Mouse (Mus musculus): ENCODE data around the gene Adra2a.

The Adra2a gene

GRCm38 (mm10) chr19:54043851-54044250 is at the start of gene Adra2a:
TSS of gene Adra2a (plus strand) at chr19:54044151.
- DNase-seq (ENCODE audit: inconsistent ontology term) = no peak

DNA sequence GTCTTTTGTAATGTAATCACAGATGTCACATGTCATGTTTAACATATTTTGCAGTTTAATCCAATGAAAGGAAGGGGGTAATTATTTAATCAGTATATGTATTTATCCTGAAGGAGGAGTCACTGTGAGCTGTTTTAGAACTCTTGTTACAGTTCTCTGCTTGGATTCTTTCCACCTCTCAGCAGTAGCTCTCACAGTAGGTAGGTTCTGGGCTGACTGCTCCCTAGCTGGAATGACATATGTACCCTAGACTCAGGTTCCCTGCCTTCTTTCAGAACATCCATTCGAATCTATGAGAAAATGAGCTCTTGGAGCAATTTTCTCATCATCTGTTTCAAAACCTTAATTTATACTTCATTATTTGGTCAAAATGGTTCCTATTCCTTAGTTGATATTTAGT is 49.7 kb upstream of the Adra2a start:
- DNase-seq (ENCODE audit: inconsistent ontology term) = no peak

GRCm38 (mm10) chr19:54010973-54011372 is 33.0 kb upstream of the Adra2a start:
- no peak for DNase-seq (ENCODE audit: inconsistent ontology term)

DNA sequence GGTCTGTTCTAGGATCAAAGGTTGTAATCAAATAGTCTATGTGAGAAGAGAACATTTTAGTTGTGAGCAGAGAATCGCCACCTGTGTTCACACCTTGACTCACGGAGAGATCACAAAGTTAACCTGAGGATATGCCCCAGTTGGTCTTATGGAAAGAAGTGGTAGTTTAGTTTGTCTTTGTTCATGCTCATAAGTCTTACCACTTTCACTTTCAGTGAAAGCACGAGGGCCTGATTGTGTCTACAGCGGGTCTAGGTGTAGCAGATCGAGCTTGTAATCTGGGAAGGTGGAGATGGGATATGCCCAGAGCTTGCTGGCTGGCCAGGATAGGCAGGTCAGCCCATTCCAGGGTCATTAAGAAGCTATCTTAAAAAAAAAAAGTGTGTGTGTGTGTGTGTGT is 29.0 kb upstream of the Adra2a start:
- DNase-seq (ENCODE audit: inconsistent ontology term) = no peak

- no peak for DNase-seq (ENCODE audit: inconsistent ontology term)
These were observed 28.4 kb upstream of the Adra2a start for GRCm38 (mm10) chr19:54015503-54015902.

DNA sequence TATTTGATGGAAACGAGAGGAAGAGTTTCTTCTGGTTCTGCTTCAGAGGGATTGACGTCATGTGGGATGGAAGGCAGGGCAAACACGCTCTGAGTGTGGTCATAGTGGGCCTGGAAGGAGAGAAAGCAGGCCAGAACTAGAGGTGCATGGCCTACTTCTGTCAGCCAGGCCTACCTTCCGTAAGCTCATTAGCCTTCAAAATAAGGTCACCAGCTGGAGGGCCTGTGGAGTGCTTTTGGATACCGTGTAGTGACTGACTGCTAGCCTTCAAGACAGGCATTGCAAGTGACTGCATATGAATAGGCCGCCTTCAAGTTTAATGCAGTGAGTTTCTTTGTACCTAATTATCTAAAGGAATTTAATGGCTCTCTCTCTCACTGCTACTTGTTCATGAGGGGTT is 8.9 kb upstream of the Adra2a start:
- DNase-seq (ENCODE audit: inconsistent ontology term) = no peak

- no peak for DNase-seq (ENCODE audit: inconsistent ontology term)
These were observed 4.5 kb upstream of the Adra2a start for GRCm38 (mm10) chr19:54039441-54039840.

GRCm38 (mm10) chr19:54040356-54041028 is 3.5 kb upstream of the Adra2a start:
- DNase-seq (ENCODE audit: inconsistent ontology term) = no peak

GRCm38 (mm10) chr19:54041029-54041367 is 3.0 kb upstream of the Adra2a start:
- DNase-seq (ENCODE audit: inconsistent ontology term) = no peak

- DNase-seq (ENCODE audit: inconsistent ontology term) = peak; percentile 75
These were observed 788 bp downstream of the Adra2a start for GRCm38 (mm10) chr19:54044507-54045371.

DNA sequence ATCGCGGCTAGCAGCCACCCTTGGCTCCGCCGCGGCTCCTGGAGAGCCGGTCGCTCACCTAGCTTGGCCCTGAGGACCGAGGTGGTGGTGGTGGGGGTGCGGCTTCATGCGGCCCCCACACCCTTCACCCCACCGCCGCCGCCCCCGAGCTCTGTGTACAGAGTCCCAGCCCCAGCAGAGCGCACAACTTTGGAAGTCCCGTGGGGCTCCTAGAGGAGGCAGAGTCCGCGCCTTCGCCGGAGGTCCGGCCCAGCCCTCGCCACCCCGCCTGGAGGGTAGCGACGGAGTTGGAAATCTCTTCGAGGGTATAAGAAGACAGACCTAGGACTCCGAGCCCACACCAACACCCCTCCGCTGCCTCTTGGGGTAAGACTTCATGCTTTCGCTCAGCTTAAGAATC is 1.5 kb downstream of the Adra2a start:
- no peak for DNase-seq (ENCODE audit: inconsistent ontology term)

DNA sequence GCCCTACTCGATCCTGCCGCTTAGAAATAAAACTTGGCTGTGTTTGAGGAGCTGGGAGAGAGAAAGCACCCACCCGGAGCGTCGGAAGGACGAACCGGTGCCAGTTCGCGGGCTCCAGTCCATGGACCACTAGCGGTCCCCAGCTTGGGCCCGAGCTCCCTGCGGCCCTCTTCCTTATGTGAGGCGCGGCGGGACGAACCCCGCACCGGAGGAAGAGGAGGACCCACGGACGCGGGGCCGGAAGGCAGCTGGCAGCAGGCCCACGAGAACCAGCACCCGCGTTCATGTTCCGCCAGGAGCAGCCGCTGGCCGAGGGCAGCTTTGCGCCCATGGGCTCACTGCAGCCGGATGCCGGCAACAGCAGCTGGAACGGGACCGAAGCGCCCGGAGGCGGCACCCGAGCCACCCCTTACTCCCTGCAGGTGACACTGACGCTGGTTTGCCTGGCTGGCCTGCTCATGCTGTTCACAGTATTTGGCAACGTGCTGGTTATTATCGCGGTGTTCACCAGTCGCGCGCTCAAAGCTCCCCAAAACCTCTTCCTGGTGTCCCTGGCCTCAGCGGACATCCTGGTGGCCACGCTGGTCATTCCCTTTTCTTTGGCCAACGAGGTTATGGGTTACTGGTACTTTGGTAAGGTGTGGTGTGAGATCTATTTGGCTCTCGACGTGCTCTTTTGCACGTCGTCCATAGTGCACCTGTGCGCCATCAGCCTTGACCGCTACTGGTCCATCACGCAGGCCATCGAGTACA is 2.2 kb downstream of the Adra2a start:
- DNase-seq (ENCODE audit: inconsistent ontology term) = peak; percentile 25

- DNase-seq (ENCODE audit: inconsistent ontology term) = peak; percentile 13
These were observed 2.7 kb downstream of the Adra2a start for GRCm38 (mm10) chr19:54046684-54047070.

DNA sequence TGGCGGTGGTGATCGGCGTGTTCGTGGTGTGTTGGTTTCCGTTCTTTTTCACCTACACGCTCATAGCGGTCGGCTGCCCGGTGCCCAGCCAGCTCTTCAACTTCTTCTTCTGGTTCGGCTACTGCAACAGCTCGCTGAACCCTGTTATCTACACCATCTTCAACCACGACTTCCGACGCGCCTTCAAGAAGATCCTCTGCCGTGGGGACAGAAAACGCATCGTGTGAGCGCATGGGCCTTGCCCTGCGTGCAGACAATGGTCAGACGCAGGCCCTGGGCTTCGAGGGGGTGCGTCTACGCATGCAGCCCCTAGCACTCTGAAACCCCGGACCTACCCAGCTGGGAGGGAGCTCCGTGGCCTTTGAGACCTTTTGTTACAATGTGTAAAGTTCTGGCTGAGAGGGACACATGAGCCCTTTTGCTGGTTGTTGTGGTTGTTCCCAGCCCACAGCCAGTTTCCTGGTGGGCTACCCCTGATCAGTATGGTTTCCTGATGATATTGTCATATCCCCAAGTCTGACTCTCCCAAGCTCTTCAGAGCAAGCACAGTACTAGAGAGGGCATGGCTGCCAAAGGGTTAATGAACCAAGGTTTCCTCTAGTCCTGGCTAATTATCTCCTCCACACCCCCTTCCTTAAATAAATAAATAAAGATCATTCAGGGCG is 3.6 kb downstream of the Adra2a start:
- no peak for DNase-seq (ENCODE audit: inconsistent ontology term)

- DNase-seq (ENCODE audit: inconsistent ontology term) = no peak
These were observed 4.4 kb downstream of the Adra2a start for GRCm38 (mm10) chr19:54048161-54048885.

DNA sequence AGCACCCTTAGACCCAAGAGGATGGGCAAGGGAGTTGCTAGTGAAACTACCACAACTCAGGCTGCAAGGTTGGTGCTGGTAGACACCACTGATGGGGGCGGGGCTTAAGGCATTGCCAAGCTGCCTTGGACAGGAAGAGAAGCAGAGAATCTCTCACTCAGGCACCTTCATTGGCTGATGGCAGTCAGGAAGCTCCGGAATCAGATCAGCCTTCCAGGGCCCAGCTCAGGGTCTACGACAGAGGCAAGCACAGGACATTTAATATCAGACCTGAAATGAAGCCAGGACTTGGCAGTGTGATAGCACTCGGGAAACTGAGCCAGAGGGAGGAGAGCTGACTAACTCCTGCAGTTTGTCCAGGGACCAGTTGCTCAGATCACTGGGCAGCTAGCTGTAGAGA is 7.7 kb downstream of the Adra2a start:
- no peak for DNase-seq (ENCODE audit: inconsistent ontology term)

GRCm38 (mm10) chr19:54055845-54056244 is 11.9 kb downstream of the Adra2a start:
- no peak for DNase-seq (ENCODE audit: inconsistent ontology term)

- no peak for DNase-seq (ENCODE audit: inconsistent ontology term)
These were observed 24.5 kb downstream of the Adra2a start for GRCm38 (mm10) chr19:54068447-54068846.

DNA sequence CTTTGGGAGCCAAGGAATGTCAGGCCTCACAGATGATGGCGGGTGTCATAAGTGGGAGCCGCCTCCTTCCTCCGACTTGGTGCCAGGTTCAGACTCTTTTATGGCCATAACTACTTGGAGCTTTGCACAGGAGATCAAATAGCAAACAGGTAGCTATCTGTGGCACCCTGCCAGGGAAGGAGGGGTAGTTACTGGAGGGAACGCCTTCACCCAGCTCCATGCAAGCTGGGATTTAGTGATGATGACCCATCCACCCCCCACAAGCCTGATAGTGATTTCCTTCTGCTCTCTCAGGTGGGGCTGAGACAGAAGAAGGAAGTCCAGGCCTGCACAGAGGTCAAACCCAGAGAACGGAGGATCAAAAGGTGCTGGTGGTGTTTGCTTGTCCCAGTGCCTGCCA is 26.6 kb downstream of the Adra2a start:
- DNase-seq (ENCODE audit: inconsistent ontology term) = no peak

DNA sequence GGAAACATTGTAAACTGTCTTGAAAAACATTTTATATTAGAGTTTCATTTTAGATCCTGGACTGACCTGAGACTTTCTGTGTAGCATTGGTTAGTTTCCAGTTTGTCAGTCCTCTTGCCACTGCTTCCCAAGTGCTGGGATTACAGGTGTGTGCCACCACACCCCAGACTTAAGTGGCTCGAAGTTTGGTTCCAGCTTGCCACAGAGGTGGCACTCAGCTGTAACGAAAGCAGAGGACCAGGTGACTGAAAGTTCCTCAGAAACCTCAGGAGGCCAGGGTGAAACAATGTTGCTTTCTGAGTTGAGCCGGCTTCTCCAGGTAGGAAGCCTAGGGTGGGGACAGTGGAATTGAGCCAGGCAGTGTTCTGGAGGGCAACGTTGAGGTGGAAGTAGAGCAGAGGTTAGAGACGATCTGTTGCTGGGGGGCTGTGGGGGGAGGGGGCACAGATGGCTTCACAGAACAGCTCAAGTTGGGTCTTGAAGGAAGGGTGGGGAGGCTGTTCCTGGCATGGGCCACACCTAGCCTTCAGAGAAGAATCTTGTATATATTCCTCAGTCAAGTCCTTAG is 28.4 kb downstream of the Adra2a start:
- DNase-seq (ENCODE audit: inconsistent ontology term) = no peak
